Mouse (Mus musculus) 416B (cell line): ENCODE results near the gene Cntn5.

ENCODE experiments used
- DNase-seq: peaks from one replicate; pipeline ENCODE4 v3.0.0; 2011; ENCODE audit warnings: low read depth

Gene Cntn5

GRCm38 (mm10) chr9:9682348-9682884 is 1222.2 kb downstream of the Cntn5 start:
- peak; percentile 0 for DNase-seq

- DNase-seq = no peak
These were observed 1228.5 kb downstream of the Cntn5 start for GRCm38 (mm10) chr9:9676078-9676477.

- no peak for DNase-seq
These were observed 1230.0 kb downstream of the Cntn5 start for GRCm38 (mm10) chr9:9674531-9674930.

- DNase-seq = no peak
These were observed 1231.1 kb downstream of the Cntn5 start for GRCm38 (mm10) chr9:9673277-9674049.

GRCm38 (mm10) chr9:9653463-9653862 is 1251.1 kb downstream of the Cntn5 start:
- DNase-seq = no peak

GRCm38 (mm10) chr9:9647361-9647760 is 1257.2 kb downstream of the Cntn5 start:
- DNase-seq = no peak

GRCm38 (mm10) chr9:9646276-9646675 is 1258.3 kb downstream of the Cntn5 start:
- DNase-seq = no peak
